Mouse (Mus musculus): ENCODE results near the gene Mllt3.

GRCm38 (mm10) chr4:87789446-87789845 lies 243.7 kb downstream of the Mllt3 start:
- TF ChIP-seq CTCF (IDR thresholded peaks at IDR 0.05; ENCODE audit: low read depth, low read length) (no peak), POLR2A (IDR thresholded peaks at IDR 0.05; ENCODE audit: extremely low read depth, insufficient read depth, low read length) (no peak)

Measured in liver, adult 2 months (tissue).